Mouse (Mus musculus): Measurements from ENCODE around the gene Atp8a1.
A peak's percentile ranks its signal among the peaks of the same experiment; 100 is the strongest.
"Not testable (repeated sequence)": the region's sequence is repeated elsewhere in the genome, so short reads cannot be mapped to it uniquely, and the experiment has no call there.

Atp8a1 gene

GRCm38 (mm10) chr5:67826935-67827334 lies 20.3 kb downstream of the Atp8a1 start:
- DNase-seq (ENCODE audit: low spot score): no peak

GRCm38 (mm10) chr5:67826278-67826677 lies 21.0 kb downstream of the Atp8a1 start:
- no peak for DNase-seq (ENCODE audit: low spot score)

- DNase-seq (ENCODE audit: low spot score): no peak
Measured at GRCm38 (mm10) chr5:67824600-67824999, 22.6 kb downstream of the Atp8a1 start.

GRCm38 (mm10) chr5:67823771-67824170 lies 23.5 kb downstream of the Atp8a1 start:
- DNase-seq (ENCODE audit: low spot score): no peak

GRCm38 (mm10) chr5:67822619-67823018 lies 24.6 kb downstream of the Atp8a1 start:
- DNase-seq (ENCODE audit: low spot score): no peak

- DNase-seq (ENCODE audit: low spot score): no peak
Measured at GRCm38 (mm10) chr5:67821987-67822401, 25.2 kb downstream of the Atp8a1 start.

- DNase-seq (ENCODE audit: low spot score): no peak
Measured at GRCm38 (mm10) chr5:67821185-67821584, 26.0 kb downstream of the Atp8a1 start.

GRCm38 (mm10) chr5:67819451-67819850 lies 27.8 kb downstream of the Atp8a1 start:
- no peak for DNase-seq (ENCODE audit: low spot score)

GRCm38 (mm10) chr5:67815572-67816325 lies 31.5 kb downstream of the Atp8a1 start:
- no peak for DNase-seq (ENCODE audit: low spot score)

- DNase-seq (ENCODE audit: low spot score): not testable (repeated sequence)
Measured at GRCm38 (mm10) chr5:67815060-67815459, 32.2 kb downstream of the Atp8a1 start.

- no peak for DNase-seq (ENCODE audit: low spot score)
Measured at GRCm38 (mm10) chr5:67814437-67814965, 32.7 kb downstream of the Atp8a1 start.

- no peak for DNase-seq (ENCODE audit: low spot score)
Measured at GRCm38 (mm10) chr5:67813334-67813733, 33.9 kb downstream of the Atp8a1 start.

- no peak for DNase-seq (ENCODE audit: low spot score)
Measured at GRCm38 (mm10) chr5:67802174-67803030, 44.8 kb downstream of the Atp8a1 start.

GRCm38 (mm10) chr5:67800801-67801200 lies 46.4 kb downstream of the Atp8a1 start:
- peak; percentile 1 for DNase-seq (ENCODE audit: low spot score)

- DNase-seq (ENCODE audit: low spot score): no peak
Measured at GRCm38 (mm10) chr5:67799785-67800184, 47.4 kb downstream of the Atp8a1 start.

- no peak for DNase-seq (ENCODE audit: low spot score)
Measured at GRCm38 (mm10) chr5:67798348-67798747, 48.9 kb downstream of the Atp8a1 start.

GRCm38 (mm10) chr5:67797006-67797958 lies 50.0 kb downstream of the Atp8a1 start:
- no peak for DNase-seq (ENCODE audit: low spot score)

- no peak for DNase-seq (ENCODE audit: low spot score)
Measured at GRCm38 (mm10) chr5:67794129-67794800, 53.0 kb downstream of the Atp8a1 start.

- DNase-seq (ENCODE audit: low spot score): no peak
Measured at GRCm38 (mm10) chr5:67782775-67783174, 64.5 kb downstream of the Atp8a1 start.

- DNase-seq (ENCODE audit: low spot score): no peak
Measured at GRCm38 (mm10) chr5:67778026-67778425, 69.2 kb downstream of the Atp8a1 start.

- no peak for DNase-seq (ENCODE audit: low spot score)
Measured at GRCm38 (mm10) chr5:67774186-67774585, 73.0 kb downstream of the Atp8a1 start.
